ENCODE assay signal across 8 mouse cellular contexts in the genomic region with DNA sequence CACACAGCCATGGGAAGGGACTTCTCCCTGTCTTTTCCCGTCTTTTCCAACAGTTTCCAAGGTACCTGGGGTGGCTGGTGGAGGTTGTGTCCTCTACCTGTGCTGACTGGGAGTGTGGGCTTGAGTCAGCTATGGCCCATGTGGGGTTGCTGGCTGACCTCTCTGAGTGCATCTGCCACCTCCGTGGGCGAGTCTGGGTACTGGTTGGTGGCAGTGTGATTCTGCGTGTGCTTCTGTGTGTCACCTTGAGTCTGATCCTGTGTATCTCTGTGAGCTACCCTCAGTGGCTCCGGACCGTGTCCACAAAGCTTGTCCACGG. TPM values are rescaled to one million over a fixed set of nuclear protein-coding genes. Genes with fewer than 3 reads are reported as not detected.
DNase-seq lines count a peak whose midpoint lies in the region; ATAC-seq and TF ChIP-seq lines count a peak whose summit lies in the region.

No protein-coding gene starts in this region.

- no peak for TF ChIP-seq POLR2A in heart, adult 2 months (IDR thresholded peaks at IDR 0.05; ENCODE audit: insufficient read depth, low read depth, low read length)
- TF ChIP-seq POLR2A in bone marrow, adult 2 months (IDR thresholded peaks at IDR 0.05; ENCODE audit: borderline replicate concordance, control insufficient read depth, low read depth, low read length) = no peak

- 41% methylated on average over 7 of the region's 7 CpGs for WGBS in heart, adult 2 months
- 46% methylated on average over 7 of the region's 7 CpGs for WGBS in bone marrow, adult 2 months
- 84% methylated on average over 7 of the region's 7 CpGs for WGBS in hindbrain, embryonic 11.5 days
- WGBS in midbrain, embryonic 11.5 days = 72% methylated on average over 7 of the region's 7 CpGs

- no peaks in the 10 kb centered on the region for H3K27me3 ChIP-seq in heart, adult 2 months (ENCODE audit: control insufficient read depth, insufficient read depth, low read length)
- no peaks in the 10 kb centered on the region for H3K27me3 ChIP-seq in hindbrain, embryonic 11.5 days (ENCODE audit: control insufficient read depth, insufficient read depth, low read length)
- no peaks in the 10 kb centered on the region for H3K27me3 ChIP-seq in midbrain, embryonic 11.5 days (ENCODE audit: control insufficient read depth, insufficient read depth, low read length)

- intact Hi-C loops in heart, adult 2 months (cut with DNase I) = no loop called here

- no peaks in the 10 kb centered on the region for H3K9me3 ChIP-seq in hindbrain, embryonic 11.5 days (ENCODE audit: control insufficient read depth, low read length)
- H3K9me3 ChIP-seq in midbrain, embryonic 11.5 days (ENCODE audit: control insufficient read depth, low read length) = no peaks in the 10 kb centered on the region

- H3K27ac ChIP-seq in heart, adult 2 months = peak overlapping the region; percentile 38
- no peak overlapping the region for H3K27ac ChIP-seq in bone marrow, adult 2 months (ENCODE audit: control insufficient read depth, insufficient read depth, low read depth, low read length, poor library complexity)
- H3K27ac ChIP-seq in hindbrain, embryonic 11.5 days (ENCODE audit: low read depth, low read length) = no peak overlapping the region
- H3K27ac ChIP-seq in midbrain, embryonic 11.5 days (ENCODE audit: low read depth, low read length) = no peak overlapping the region

- no peaks in the 10 kb centered on the region for H3K79me2 ChIP-seq in heart, adult 2 months (replicated peaks; ENCODE audit: control insufficient read depth, insufficient read depth, low read length)

- H3K9ac ChIP-seq in heart, adult 2 months (ENCODE audit: low read depth, low read length) = peak overlapping the region; percentile 59
- H3K9ac ChIP-seq in hindbrain, embryonic 11.5 days (ENCODE audit: low read depth, low read length) = no peak overlapping the region; the same call in 1 of the 2 replicates
- H3K9ac ChIP-seq in midbrain, embryonic 11.5 days (ENCODE audit: low read length) = peak overlapping the region; percentile 82

- no peak for TF ChIP-seq CTCF in heart, adult 2 months (IDR thresholded peaks at IDR 0.05)
- no peak for TF ChIP-seq CTCF in bone marrow, adult 2 months (IDR thresholded peaks at IDR 0.05; ENCODE audit: control insufficient read depth, insufficient read depth, low read length)

- H3K4me1 ChIP-seq in heart, adult 2 months (ENCODE audit: control insufficient read depth, insufficient read depth, low read length) = peaks cover 11% of the 10 kb centered on the region
- H3K4me1 ChIP-seq in bone marrow, adult 2 months (ENCODE audit: control insufficient read depth, insufficient read depth, low read length) = peaks cover 4% of the 10 kb centered on the region; the same call in 1 of the 2 replicates
- H3K4me1 ChIP-seq in hindbrain, embryonic 11.5 days (replicated peaks; ENCODE audit: control insufficient read depth, insufficient read depth, low read length) = peaks cover 3% of the 10 kb centered on the region; the same call in 1 of the 2 replicates
- peaks cover 24% of the 10 kb centered on the region for H3K4me1 ChIP-seq in midbrain, embryonic 11.5 days (ENCODE audit: control insufficient read depth, insufficient read depth, low read length)

- H3K4me3 ChIP-seq in heart, adult 2 months = peak overlapping the region; percentile 79
- H3K4me3 ChIP-seq in bone marrow, adult 2 months (replicated peaks; ENCODE audit: control insufficient read depth, low read depth, low read length) = peak overlapping the region; percentile 42
- H3K4me3 ChIP-seq in hindbrain, embryonic 11.5 days (ENCODE audit: low read depth, low read length) = peak overlapping the region; percentile 86; the same call in 1 of the 2 replicates
- H3K4me3 ChIP-seq in midbrain, embryonic 11.5 days (ENCODE audit: low read depth, low read length) = peak overlapping the region; percentile 79

- no peak for DNase-seq in heart, adult 2 months
- no peak for DNase-seq in heart, postnatal 4 days
- DNase-seq in hindbrain, embryonic 11.5 days (ENCODE audit: low spot score) = no peak
- peak; percentile 60 for DNase-seq in midbrain, embryonic 11.5 days (ENCODE audit: low spot score, missing footprints)
- no peak for DNase-seq in left cerebral cortex, adult 9 months (ENCODE audit: low spot score in 2 of 2)
- no peak for DNase-seq in ovary, postnatal 14 days (ENCODE audit: low spot score)
- DNase-seq in adrenal gland, adult 2 months = no peak

- no peak for ATAC-seq in hindbrain, embryonic 11.5 days (ENCODE audit: low FRiP score)
- no peak for ATAC-seq in midbrain, embryonic 11.5 days (ENCODE audit: low FRiP score)

- H3K36me3 ChIP-seq in heart, adult 2 months (ENCODE audit: control insufficient read depth, insufficient read depth, low read length) = peaks cover 2% of the 10 kb centered on the region
- no peaks in the 10 kb centered on the region for H3K36me3 ChIP-seq in hindbrain, embryonic 11.5 days (ENCODE audit: control insufficient read depth, insufficient read depth, low read length)
- no peaks in the 10 kb centered on the region for H3K36me3 ChIP-seq in midbrain, embryonic 11.5 days (ENCODE audit: control insufficient read depth, insufficient read depth, low read length)

- no peak for TF ChIP-seq EP300 in heart, adult 2 months (IDR thresholded peaks at IDR 0.05; ENCODE audit: insufficient read depth, low read depth, low read length)

- peak overlapping the region; percentile 95 for H3K4me2 ChIP-seq in hindbrain, embryonic 11.5 days (replicated peaks; ENCODE audit: low read depth, low read length)
- peak overlapping the region; percentile 94 for H3K4me2 ChIP-seq in midbrain, embryonic 11.5 days

RNA-seq across cellular contexts. Expression of a gene that starts 1.6 kb away (rescaled TPM):
- total RNA-seq in heart, adult 2 months (2021) = 10 to 100 TPM; 29.5 to 30.6 TPM
- polyA plus RNA-seq in heart, adult 2 months (2012; rRNA removed) = 22.7 and 25.3 TPM in 2 replicates
- 10 to 100 TPM; 38.3 to 41.3 TPM for total RNA-seq in heart, postnatal 4 days (2021)
- 4.9 and 5.3 TPM in 2 replicates for polyA plus RNA-seq in bone marrow, adult 2 months (2011; ENCODE audit: insufficient read depth, insufficient read length, low replicate concordance, missing spikeins)
- polyA plus RNA-seq in hindbrain, embryonic 11.5 days (2014; fragmentation: Nextera tagmentation; extraction: Ambion mirVana) = 29.6 and 31.1 TPM in 2 replicates
- 26.9 and 27.1 TPM in 2 replicates for polyA plus RNA-seq in midbrain, embryonic 11.5 days (2014; fragmentation: Nextera tagmentation; extraction: Ambion mirVana)
- total RNA-seq in adrenal gland, adult 2 months (2021) = 10 to 100 TPM; 22.0 to 27.6 TPM
- 22.9 and 28.7 TPM in 2 replicates for polyA plus RNA-seq in adrenal gland, adult 2 months (2012; rRNA removed)

RNA-seq across cellular contexts. Expression of a gene that starts 11.4 kb away (rescaled TPM):
- total RNA-seq in heart, adult 2 months (2021) = 1 to 10 TPM; 6.0 to 6.2 TPM
- polyA plus RNA-seq in heart, adult 2 months (2012; rRNA removed) = 6.0 and 7.4 TPM in 2 replicates
- 10 to 100 TPM; 13.9 to 15.7 TPM for total RNA-seq in heart, postnatal 4 days (2021)
- polyA plus RNA-seq in bone marrow, adult 2 months (2011; ENCODE audit: insufficient read depth, insufficient read length, low replicate concordance, missing spikeins) = 21.4 and 33.7 TPM in 2 replicates
- polyA plus RNA-seq in hindbrain, embryonic 11.5 days (2014; fragmentation: Nextera tagmentation; extraction: Ambion mirVana) = 12.9 and 19.5 TPM in 2 replicates
- polyA plus RNA-seq in midbrain, embryonic 11.5 days (2014; fragmentation: Nextera tagmentation; extraction: Ambion mirVana) = 12.6 and 14.5 TPM in 2 replicates
- 10 to 100 TPM; 15.0 to 18.8 TPM for total RNA-seq in adrenal gland, adult 2 months (2021)
- polyA plus RNA-seq in adrenal gland, adult 2 months (2012; rRNA removed) = 23.4 and 28.1 TPM in 2 replicates
